Mouse (Mus musculus): ENCODE measurements around the gene Cadm1. TPM values are rescaled to one million over a fixed set of nuclear protein-coding genes. Genes with fewer than 3 reads are reported as not detected.

The Cadm1 gene
- total and polyA plus RNA-seq, 3 experiments = 0.14 to 0.31 TPM; not detected in 1

- no peak for TF ChIP-seq POLR2AphosphoS5 (IDR thresholded peaks at IDR 0.05; ENCODE audit: borderline replicate concordance, low read depth, low read length)
Measured at GRCm38 (mm10) chr9:47589832-47590231, 59.9 kb downstream of the Cadm1 start (continued).

GRCm38 (mm10) chr9:47601541-47601940 is 71.6 kb downstream of the Cadm1 start:
- no peaks in the 10 kb centered on the region for H3K79me2 ChIP-seq (ENCODE audit: control insufficient read depth, insufficient read depth, low read length, poor library complexity)

DNA sequence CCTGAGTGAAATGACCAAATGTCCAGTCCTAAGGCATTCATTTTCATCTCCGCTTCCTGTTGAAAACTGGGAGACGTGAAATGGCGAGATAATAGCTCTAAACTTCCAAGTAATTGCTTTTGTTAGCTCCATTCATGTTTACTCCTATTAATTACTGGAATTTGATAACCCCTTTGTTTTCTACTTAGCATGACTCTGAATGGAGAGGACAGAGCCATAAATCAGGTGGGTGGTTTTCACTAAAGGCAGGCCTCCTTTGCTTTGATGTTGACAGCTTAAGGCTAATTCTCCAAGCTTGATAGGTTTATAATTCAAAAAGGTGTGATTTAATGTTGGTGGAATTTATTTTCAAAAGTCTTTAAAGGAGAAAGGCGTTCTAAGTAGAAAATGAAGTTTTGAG is 74.0 kb downstream of the Cadm1 start:
- Histone ChIP-seq H3K4me3 (ENCODE audit: control insufficient read depth in 1 of 2, insufficient read depth in 1 of 2, low read depth in 2 of 2, low read length in 2 of 2) (no peak overlapping the region), H3K27me3 (ENCODE audit: control insufficient read depth in 1 of 2, insufficient read depth in 2 of 2, low read length in 2 of 2) (peaks cover 0 to 1% of the 10 kb centered on the region in 2 experiments; a peak in 1 of 4 replicates), H3K27ac (ENCODE audit: control insufficient read depth, low read depth, low read length) (no peak overlapping the region), H3K36me3 (ENCODE audit: control insufficient read depth in 1 of 2, insufficient read depth in 2 of 2, low read length in 2 of 2) (no peaks in the 10 kb centered on the region), H3K79me2 (ENCODE audit: control insufficient read depth, insufficient read depth, low read length, poor library complexity) (no peaks in the 10 kb centered on the region), H3K9ac (ENCODE audit: control insufficient read depth, low read depth, low read length, poor library complexity, severe bottlenecking) (no peak overlapping the region), H3K9me3 (replicated peaks; ENCODE audit: insufficient read depth, low read length) (no peaks in the 10 kb centered on the region), H3K4me1 (ENCODE audit: control insufficient read depth in 1 of 2, insufficient read depth in 2 of 2, low read length in 2 of 2) (no peaks in the 10 kb centered on the region)
- no peak for DNase-seq (ENCODE audit: low read depth, low spot score)
- TF ChIP-seq GABPA (IDR thresholded peaks at IDR 0.05; ENCODE audit: low read depth, low read length) (no peak), SIN3A (IDR thresholded peaks at IDR 0.05; ENCODE audit: low read length) (no peak), CHD1 (IDR thresholded peaks at IDR 0.05; ENCODE audit: low read depth, low read length) (no peak), MYC (IDR thresholded peaks at IDR 0.05; ENCODE audit: low read depth, low read length) (no peak), TBP (IDR thresholded peaks at IDR 0.05; ENCODE audit: low read depth, low read length) (no peak)

More at GRCm38 (mm10) chr9:47601541-47601940, 71.6 kb downstream of the Cadm1 start:
- Histone ChIP-seq H3K4me3 (ENCODE audit: control insufficient read depth in 1 of 2, insufficient read depth in 1 of 2, low read depth in 2 of 2, low read length in 2 of 2) (no peak overlapping the region), H3K27me3 (ENCODE audit: control insufficient read depth in 1 of 2, insufficient read depth in 2 of 2, low read length in 2 of 2) (peaks cover 0 to 1% of the 10 kb centered on the region in 2 experiments; a peak in 1 of 4 replicates), H3K27ac (ENCODE audit: control insufficient read depth, low read depth, low read length) (no peak overlapping the region), H3K4me1 (ENCODE audit: control insufficient read depth in 1 of 2, insufficient read depth in 2 of 2, low read length in 2 of 2) (no peaks in the 10 kb centered on the region), H3K9ac (ENCODE audit: control insufficient read depth, low read depth, low read length, poor library complexity, severe bottlenecking) (no peak overlapping the region), H3K36me3 (ENCODE audit: control insufficient read depth in 1 of 2, insufficient read depth in 2 of 2, low read length in 2 of 2) (no peaks in the 10 kb centered on the region), H3K9me3 (replicated peaks; ENCODE audit: insufficient read depth, low read length) (no peaks in the 10 kb centered on the region)
- TF ChIP-seq CTCF (IDR thresholded peaks at IDR 0.05 in 2 of 3, conservative IDR thresholded peaks at IDR 0.05 in 1 of 3; ENCODE audit: control insufficient read depth in 1 of 3, insufficient read depth in 1 of 3, low read depth in 2 of 3, low read length in 3 of 3, poor library complexity in 1 of 3, severe bottlenecking in 1 of 3) = no peak
- DNase-seq (ENCODE audit: low read depth, low spot score) = no peak

- Histone ChIP-seq H3K27me3 (ENCODE audit: control insufficient read depth in 1 of 2, insufficient read depth in 2 of 2, low read length in 2 of 2) (peaks cover 0 to 1% of the 10 kb centered on the region in 2 experiments; a peak in 1 of 4 replicates), H3K9me3 (replicated peaks; ENCODE audit: insufficient read depth, low read length) (no peaks in the 10 kb centered on the region), H3K4me3 (ENCODE audit: control insufficient read depth in 1 of 2, insufficient read depth in 1 of 2, low read depth in 2 of 2, low read length in 2 of 2) (no peak overlapping the region), H3K4me1 (ENCODE audit: control insufficient read depth in 1 of 2, insufficient read depth in 2 of 2, low read length in 2 of 2) (no peaks in the 10 kb centered on the region), H3K79me2 (ENCODE audit: control insufficient read depth, insufficient read depth, low read length, poor library complexity) (no peaks in the 10 kb centered on the region), H3K27ac (ENCODE audit: control insufficient read depth, low read depth, low read length) (no peak overlapping the region), H3K36me3 (ENCODE audit: control insufficient read depth in 1 of 2, insufficient read depth in 2 of 2, low read length in 2 of 2) (no peaks in the 10 kb centered on the region), H3K9ac (ENCODE audit: control insufficient read depth, low read depth, low read length, poor library complexity, severe bottlenecking) (no peak overlapping the region)
- TF ChIP-seq KAT2A (conservative IDR thresholded peaks at IDR 0.05; ENCODE audit: low read depth, low read length) (no peak), MXI1 (IDR thresholded peaks at IDR 0.05; ENCODE audit: low read depth, low read length) (no peak), SMC3 (IDR thresholded peaks at IDR 0.05; ENCODE audit: low read depth, low read length) (no peak)
- no peak for DNase-seq (ENCODE audit: low read depth, low spot score)
Measured at GRCm38 (mm10) chr9:47605628-47606027, 75.7 kb downstream of the Cadm1 start.
